Mouse (Mus musculus) embryonic facial prominence, embryonic 11.5 days (tissue): ENCODE measurements around the gene Ift46. TPM values are rescaled to one million over a fixed set of nuclear protein-coding genes. Genes with fewer than 3 reads are reported as not detected.
A peak's percentile ranks its signal among the peaks of the same experiment; 100 is the strongest.

Experiments
- ATAC-seq: fragments of 200-750 bp; cut with Nextera tagmentation; replicated peaks from 2 replicates; pipeline ENCODE4 v1.8.0; 2017; ENCODE audit warnings: low read depth; ENCODE audit not compliant: insufficient number of reproducible peaks, low FRiP score, low TSS enrichment
- DNase-seq: peaks from one replicate; pipeline ENCODE4 v3.0.0-alpha.2; 2015; ENCODE audit warnings: low spot score
- H3K27ac ChIP-seq: fragments of 300-500 bp; sonication (generic); replicated peaks from 2 replicates; pipeline ENCODE4 v1.5.1; 2014; ENCODE audit warnings: mild to moderate bottlenecking, low read depth, low read length, control low read depth
- H3K27me3 ChIP-seq: fragments of 300-500 bp; sonication (generic); 2 replicates; pipeline ENCODE4 v1.6.1; 2014; ENCODE audit warnings: mild to moderate bottlenecking, low read length, moderate library complexity, mixed read lengths; ENCODE audit not compliant: control insufficient read depth, insufficient read depth
- H3K36me3 ChIP-seq: fragments of 300-500 bp; sonication (generic); replicated peaks from 2 replicates; pipeline ENCODE4 v1.6.1; 2014; ENCODE audit warnings: low read depth, mild to moderate bottlenecking, low read length, moderate library complexity, mixed read lengths; ENCODE audit not compliant: control insufficient read depth, insufficient read depth
- H3K4me1 ChIP-seq: fragments of 300-500 bp; sonication (generic); 2 replicates; pipeline ENCODE4 v1.6.1; 2014; ENCODE audit warnings: low read length, mixed read lengths; ENCODE audit not compliant: control insufficient read depth, insufficient read depth
- H3K4me2 ChIP-seq: fragments of 300-500 bp; sonication (generic); 2 replicates; pipeline ENCODE4 v1.6.1; 2014; ENCODE audit warnings: low read depth, mild to moderate bottlenecking, control low read depth, low read length, moderate library complexity
- H3K4me3 ChIP-seq: fragments of 300-500 bp; sonication (generic); 2 replicates; pipeline ENCODE4 v1.5.1; 2014; ENCODE audit warnings: low read depth, low read length, control low read depth
- H3K9ac ChIP-seq: fragments of 300-500 bp; sonication (generic); replicated peaks from 2 replicates; pipeline ENCODE4 v1.6.1; 2014; ENCODE audit warnings: mild to moderate bottlenecking, control low read depth, low read length
- H3K9me3 ChIP-seq: fragments of 300-500 bp; sonication (generic); replicated peaks from 2 replicates; pipeline ENCODE4 v1.6.1; 2016; ENCODE audit warnings: mild to moderate bottlenecking, low read length, inconsistent platforms, mixed read lengths; ENCODE audit not compliant: control insufficient read depth
- WGBS: fragments of 180-500 bp; shearing (Covaris S2); extraction: QIAGEN DNeasy Blood & Tissue Kit; methylation state at CpG from one replicate; pipeline ENCODE4 v1.1.7; 2014; 5-methylcytosine and 5-hydroxymethylcytosine counted together
- polyA plus RNA-seq: library from polyadenylated mRNA; unstranded; fragments of >200 nt; fragmentation: Nextera tagmentation; extraction: Ambion mirVana; gene quantifications from 2 replicates; pipeline ENCODE4 v1.2.1, GENCODE M21; 2014

Ift46 gene
- polyA plus RNA-seq, 1 experiment from 2014 or later, result 142 TPM

- Histone ChIP-seq H3K4me1 (peaks cover 2% of the 10 kb centered on the region; the same call in 1 of the 2 replicates), H3K36me3 (no peaks in the 10 kb centered on the region), H3K27me3 (no peaks in the 10 kb centered on the region), H3K27ac (peak overlapping the region; percentile 35; the same call in 1 of the 2 replicates), H3K4me3 (peak overlapping the region; percentile 62), H3K9ac (peak overlapping the region; percentile 73), H3K9me3 (no peaks in the 10 kb centered on the region), H3K4me2 (peak overlapping the region; percentile 99)
- WGBS, result under 1% methylated on average over 73 of the region's 79 CpGs
- peak; percentile 17; the same call in 1 of the 2 replicates for ATAC-seq
- no peak for DNase-seq
These were observed 33.8 kb upstream of the Ift46 start for GRCm38 (mm10) chr9:44733671-44734523.

- no peaks in the 10 kb centered on the region for H3K36me3 ChIP-seq
- H3K4me1 ChIP-seq, result peaks cover 2% of the 10 kb centered on the region; the same call in 1 of the 2 replicates
- H3K9ac ChIP-seq, result peak within 1 kb of the TSS; percentile 73
- 0 out of 2 replicates have a peak within 1 kb of the TSS, but pooled peaks have one; percentile 35 for H3K27ac ChIP-seq
- peak within 1 kb of the TSS; percentile 62 for H3K4me3 ChIP-seq
- DNase-seq (peak; percentile 80), ATAC-seq (peak; percentile 73)
- under 1% methylated on average over 45 of the region's 47 CpGs for whole genome bisulfite sequencing
- no peaks in the 10 kb centered on the region for H3K9me3 ChIP-seq
- H3K4me2 ChIP-seq, result peak within 1 kb of the TSS; percentile 99
- no peaks in the 10 kb centered on the region for H3K27me3 ChIP-seq
These were observed 32.9 kb upstream of the Ift46 start, which contains the start of gene Phldb1 for GRCm38 (mm10) chr9:44734524-44735494. Gene Phldb1, minus strand, starts transcription at chr9:44735198.

GRCm38 (mm10) chr9:44735886-44736285, 31.8 kb upstream of the Ift46 start:
- no peak overlapping the region for H3K9ac ChIP-seq
- H3K4me3 ChIP-seq, result no peak overlapping the region
- H3K27ac ChIP-seq, result no peak overlapping the region
- H3K27me3 ChIP-seq, result no peaks in the 10 kb centered on the region
- H3K4me2 ChIP-seq, result no peak overlapping the region
- H3K9me3 ChIP-seq, result no peaks in the 10 kb centered on the region
- H3K4me1 ChIP-seq, result peaks cover 2% of the 10 kb centered on the region; the same call in 1 of the 2 replicates
- DNase-seq, result no peak
- no peak for ATAC-seq
- H3K36me3 ChIP-seq, result no peaks in the 10 kb centered on the region
- 75% methylated on average over 6 of the region's 6 CpGs for WGBS

- H3K4me2 ChIP-seq, result no peak overlapping the region
- no peak overlapping the region for H3K9ac ChIP-seq
- no peaks in the 10 kb centered on the region for H3K36me3 ChIP-seq
- ATAC-seq, result no peak
- no peak overlapping the region for H3K4me3 ChIP-seq
- no peaks in the 10 kb centered on the region for H3K27me3 ChIP-seq
- H3K9me3 ChIP-seq, result no peaks in the 10 kb centered on the region
- peaks cover 2% of the 10 kb centered on the region; the same call in 1 of the 2 replicates for H3K4me1 ChIP-seq
- 64% methylated on average over 2 of the region's 2 CpGs for WGBS
- no peak for DNase-seq
- no peak overlapping the region for H3K27ac ChIP-seq
These were observed 31.4 kb upstream of the Ift46 start for GRCm38 (mm10) chr9:44736301-44736700.

- peaks cover 2% of the 10 kb centered on the region; the same call in 1 of the 2 replicates for H3K4me1 ChIP-seq
- peak overlapping the region; percentile 60 for H3K27ac ChIP-seq
- no peak overlapping the region for H3K9ac ChIP-seq
- WGBS, result 23% methylated on average over 8 of the region's 8 CpGs
- H3K4me2 ChIP-seq, result peak overlapping the region; percentile 16; the same call in 1 of the 2 replicates
- H3K27me3 ChIP-seq, result no peaks in the 10 kb centered on the region
- ATAC-seq, result no peak
- H3K9me3 ChIP-seq, result no peaks in the 10 kb centered on the region
- H3K36me3 ChIP-seq, result no peaks in the 10 kb centered on the region
- peak; percentile 80 for DNase-seq
- no peak overlapping the region for H3K4me3 ChIP-seq
These were observed 30.3 kb upstream of the Ift46 start for GRCm38 (mm10) chr9:44737240-44737949.

GRCm38 (mm10) chr9:44740663-44741192, 27.0 kb upstream of the Ift46 start:
- H3K9me3 ChIP-seq, result no peaks in the 10 kb centered on the region

GRCm38 (mm10) chr9:44745371-44745770, 22.3 kb upstream of the Ift46 start:
- DNase-seq, result no peak
- no peak for ATAC-seq
- Histone ChIP-seq H3K4me2 (no peak overlapping the region), H3K9ac (no peak overlapping the region), H3K36me3 (peaks cover 9% of the 10 kb centered on the region), H3K27ac (no peak overlapping the region), H3K27me3 (no peaks in the 10 kb centered on the region), H3K4me1 (no peaks in the 10 kb centered on the region), H3K4me3 (no peak overlapping the region), H3K9me3 (no peaks in the 10 kb centered on the region)
- WGBS, result 92% methylated on average over 7 of the region's 7 CpGs

More at GRCm38 (mm10) chr9:44740663-44741192, 27.0 kb upstream of the Ift46 start:
- peaks cover 5% of the 10 kb centered on the region; the same call in 1 of the 2 replicates for H3K36me3 ChIP-seq
- H3K4me2 ChIP-seq, result no peak overlapping the region
- ATAC-seq (no peak), DNase-seq (no peak)
- no peaks in the 10 kb centered on the region for H3K27me3 ChIP-seq
- no peak overlapping the region for H3K4me3 ChIP-seq
- no peaks in the 10 kb centered on the region; the same call in 1 of the 2 replicates for H3K4me1 ChIP-seq
- no peak overlapping the region for H3K9ac ChIP-seq
- 91% methylated on average over 1 of the region's 1 CpGs for WGBS
- H3K27ac ChIP-seq, result no peak overlapping the region
